Mouse (Mus musculus) olfactory bulb, adult 2 months (tissue): ENCODE measurements around the gene Gm11027.

Source experiments
- CTCF ChIP-seq: fragments of 200-500 bp; IDR thresholded peaks from 2 replicates; pipeline ENCODE4 v1.5.1; 2012; ENCODE audit warnings: low read depth, mild to moderate bottlenecking, low read length, moderate library complexity; ENCODE audit not compliant: insufficient read depth
- POLR2A ChIP-seq: fragments of 200-500 bp; IDR thresholded peaks from 2 replicates; pipeline ENCODE4 v1.6.1; 2012; ENCODE audit warnings: mild to moderate bottlenecking, low read depth, low read length, moderate library complexity; ENCODE audit not compliant: insufficient read depth

GRCm38 (mm10) chr12:116236658-116237057 is 38.5 kb upstream of the Gm11027 start:
- TF ChIP-seq POLR2A = no peak
- TF ChIP-seq CTCF = no peak
